Mouse (Mus musculus) CH12.LX (cell line): Measurements from ENCODE around the gene Ythdf2.

Experiments
- BHLHE40 ChIP-seq: IDR thresholded peaks from 2 replicates; pipeline ENCODE4 v1.6.1; 2011; ENCODE audit warnings: mild to moderate bottlenecking, low read depth, low read length, improper control_type of control experiment
- EP300 ChIP-seq: IDR thresholded peaks from 2 replicates; pipeline ENCODE4 v1.6.1; 2011; ENCODE audit warnings: low read length, improper control_type of control experiment
- MAX ChIP-seq: IDR thresholded peaks from 2 replicates; pipeline ENCODE4 v1.6.1; 2011; ENCODE audit warnings: low read length, improper control_type of control experiment
- MAZ ChIP-seq: IDR thresholded peaks from 2 replicates; pipeline ENCODE4 v1.6.1; 2012; ENCODE audit warnings: low read depth, mild to moderate bottlenecking, inconsistent platforms, low read length, improper control_type of control experiment, moderate library complexity
- POLR2AphosphoS2 ChIP-seq: IDR thresholded peaks from 2 replicates; pipeline ENCODE4 v1.6.1; 2011; ENCODE audit warnings: low read depth, low read length, improper control_type of control experiment
- SIN3A ChIP-seq: IDR thresholded peaks from 2 replicates; pipeline ENCODE4 v1.6.1; 2012; ENCODE audit warnings: low read length, improper control_type of control experiment, inconsistent platforms

- no peak for TF ChIP-seq MAZ
- TF ChIP-seq SIN3A: no peak
- TF ChIP-seq POLR2AphosphoS2: no peak
- no peak for TF ChIP-seq MAX
- no peak for TF ChIP-seq EP300
- no peak for TF ChIP-seq BHLHE40
Measured at GRCm38 (mm10) chr4:132230422-132230821, 18.3 kb upstream of the Ythdf2 start.
